Mouse (Mus musculus) left cerebral cortex, adult 9 months (tissue): Measurements from ENCODE around the gene Gng7.

ENCODE experiments used
- DNase-seq, 2 experiments: peaks; one replicate each; pipeline ENCODE4 v3.0.0; 2022; ENCODE audit warnings: low spot score in 2 of 2

Gng7 gene

GRCm38 (mm10) chr10:80968106-80968505, 46.6 kb downstream of the Gng7 start:
- DNase-seq: no peak

GRCm38 (mm10) chr10:80967101-80967656, 47.6 kb downstream of the Gng7 start:
- DNase-seq: no peak

GRCm38 (mm10) chr10:80966296-80966695, 48.4 kb downstream of the Gng7 start:
- no peak for DNase-seq

GRCm38 (mm10) chr10:80963031-80963975, 51.4 kb downstream of the Gng7 start:
- peak; percentile 36 to 42 for DNase-seq

- DNase-seq: no peak
Observed at GRCm38 (mm10) chr10:80962585-80962984, 52.2 kb downstream of the Gng7 start.

- DNase-seq: no peak
Observed at GRCm38 (mm10) chr10:80962051-80962472, 52.7 kb downstream of the Gng7 start.

GRCm38 (mm10) chr10:80960551-80961508, 53.9 kb downstream of the Gng7 start:
- no peak for DNase-seq

GRCm38 (mm10) chr10:80958979-80959637, 55.6 kb downstream of the Gng7 start:
- no peak for DNase-seq

- DNase-seq: no peak
Observed at GRCm38 (mm10) chr10:80957791-80958190, 57.0 kb downstream of the Gng7 start.

GRCm38 (mm10) chr10:80956901-80957300, 57.8 kb downstream of the Gng7 start:
- no peak for DNase-seq

GRCm38 (mm10) chr10:80956385-80956784, 58.4 kb downstream of the Gng7 start:
- no peak for DNase-seq

GRCm38 (mm10) chr10:80955536-80955935, 59.2 kb downstream of the Gng7 start:
- peak in 1 of 2 experiments; percentile 64 for DNase-seq

GRCm38 (mm10) chr10:80954843-80955242, 59.9 kb downstream of the Gng7 start:
- DNase-seq: no peak

- DNase-seq: no peak
Observed at GRCm38 (mm10) chr10:80954415-80954814, 60.3 kb downstream of the Gng7 start.

GRCm38 (mm10) chr10:80952449-80952848, 62.3 kb downstream of the Gng7 start:
- no peak for DNase-seq

- no peak for DNase-seq
Observed at GRCm38 (mm10) chr10:80951761-80952390, 62.9 kb downstream of the Gng7 start.

GRCm38 (mm10) chr10:80950314-80950713, 64.4 kb downstream of the Gng7 start:
- no peak for DNase-seq

- no peak for DNase-seq
Observed at GRCm38 (mm10) chr10:80949081-80949480, 65.7 kb downstream of the Gng7 start.

GRCm38 (mm10) chr10:80948570-80948969, 66.2 kb downstream of the Gng7 start:
- no peak for DNase-seq

- no peak for DNase-seq
Observed at GRCm38 (mm10) chr10:80947802-80948201, 66.9 kb downstream of the Gng7 start.
